Mouse (Mus musculus): Measurements from ENCODE around the gene Catsper4. TPM values are rescaled to one million over a fixed set of nuclear protein-coding genes. Genes with fewer than 3 reads are reported as not detected.
A peak's percentile ranks its signal among the peaks of the same experiment; 100 is the strongest.

Catsper4 gene
- total RNA-seq (2012; rRNA removed) (not detected in 2 replicates), total RNA-seq (2014; rRNA removed) (not detected in 2 replicates), polyA plus RNA-seq (2012; ENCODE audit: insufficient read length, low read depth) (not detected in 2 replicates)

GRCm38 (mm10) chr4:134227194-134227593, at the start of gene Catsper4:
TSS of gene Catsper4 (minus strand) at chr4:134227383.
- no peak within 1 kb of the TSS for H3K27ac ChIP-seq (ENCODE audit: insufficient read depth, low read depth)
- H3K9me3 ChIP-seq (replicated peaks; ENCODE audit: low read length), result peaks cover 3% of the 10 kb centered on the region
- H3K4me3 ChIP-seq (replicated peaks in 1 of 3; ENCODE audit: low read depth in 2 of 3, low read length in 2 of 3, poor library complexity in 1 of 3), result no peak within 1 kb of the TSS
- in situ Hi-C loops (cut with MboI; ENCODE audit: low pct_ligation_motif_present, low pct_unique_long_range_greater_than_20kb, low sequenced_read_pairs), result loop anchor here (5.0 kb wide), 1 partner anchor 40 kb away; the partner anchor contains the start of gene Cep85
- peaks cover 29% of the 10 kb centered on the region for H3K27me3 ChIP-seq (replicated peaks)
- no peaks in the 10 kb centered on the region for H3K79me2 ChIP-seq (replicated peaks; ENCODE audit: control insufficient read depth, extremely low read depth, insufficient read depth, poor library complexity, severe bottlenecking)
- H3K4me1 ChIP-seq (ENCODE audit: control insufficient read depth in 1 of 2, insufficient read depth in 2 of 2), result no peaks in the 10 kb centered on the region; a peak in 1 of 4 replicates
- dilution Hi-C loops (cut with MboI; ENCODE audit: extremely low pct_ligation_motif_present, extremely low pct_unique_long_range_greater_than_20kb, low sequenced_read_pairs), result no loop called here
- H3K36me3 ChIP-seq (replicated peaks in 1 of 2; ENCODE audit: control insufficient read depth in 1 of 2, insufficient read depth in 1 of 2, low read length in 1 of 2), result no peaks in the 10 kb centered on the region
- no peak within 1 kb of the TSS for H3K9ac ChIP-seq (ENCODE audit: insufficient read depth, low read depth)
- DNase-seq (ENCODE audit: extremely low read depth), result no peak
- H3K4me2 ChIP-seq (ENCODE audit: insufficient read depth, low read depth, poor library complexity, severe bottlenecking), result no peak within 1 kb of the TSS
- peak in 1 of 2 experiments; percentile 48; a peak in 2 of 4 replicates for TF ChIP-seq CTCF (conservative IDR thresholded peaks at IDR 0.05 in 1 of 2, IDR thresholded peaks at IDR 0.05 in 1 of 2; ENCODE audit: low read depth in 2 of 2, low read length in 2 of 2)
- TF ChIP-seq IRF4 (IDR thresholded peaks at IDR 0.05; ENCODE audit: low read depth, low read length), result no peak
- no peak for TF ChIP-seq E2F4 (IDR thresholded peaks at IDR 0.05; ENCODE audit: insufficient replicate concordance, low read depth, low read length)
- TF ChIP-seq SMC3 (IDR thresholded peaks at IDR 0.05; ENCODE audit: low read depth, low read length), result peak; percentile 37
- TF ChIP-seq USF1 (IDR thresholded peaks at IDR 0.05; ENCODE audit: low read depth, low read length), result no peak
- no peak for TF ChIP-seq POLR2AphosphoS2 (IDR thresholded peaks at IDR 0.05; ENCODE audit: low read depth, low read length)
- TF ChIP-seq MXI1 (IDR thresholded peaks at IDR 0.05; ENCODE audit: low read depth, low read length), result no peak

GRCm38 (mm10) chr4:134273417-134274345, 46.5 kb upstream of the Catsper4 start:
- H3K9ac ChIP-seq (ENCODE audit: insufficient read depth, low read depth), result peak overlapping the region; percentile 80
- dilution Hi-C loops (cut with MboI; ENCODE audit: extremely low pct_ligation_motif_present, extremely low pct_unique_long_range_greater_than_20kb, low sequenced_read_pairs) (no loop called here), in situ Hi-C loops (cut with MboI; ENCODE audit: low pct_ligation_motif_present, low pct_unique_long_range_greater_than_20kb, low sequenced_read_pairs) (loop anchor here (25.0 kb wide), 1 partner anchor 214 kb away; the partner anchor contains the start of gene Paqr7)
- peaks cover 16 to 27% of the 10 kb centered on the region in 2 experiments for H3K36me3 ChIP-seq (replicated peaks in 1 of 2; ENCODE audit: control insufficient read depth in 1 of 2, insufficient read depth in 1 of 2, low read length in 1 of 2)
- H3K79me2 ChIP-seq (replicated peaks; ENCODE audit: control insufficient read depth, extremely low read depth, insufficient read depth, poor library complexity, severe bottlenecking), result no peaks in the 10 kb centered on the region
- peak; percentile 95 for DNase-seq (ENCODE audit: extremely low read depth)
- peak overlapping the region; percentile 52 for H3K27ac ChIP-seq (ENCODE audit: insufficient read depth, low read depth)
- H3K27me3 ChIP-seq (replicated peaks), result no peaks in the 10 kb centered on the region
- no peaks in the 10 kb centered on the region for H3K9me3 ChIP-seq (replicated peaks; ENCODE audit: low read length)
- H3K4me3 ChIP-seq (replicated peaks in 1 of 3; ENCODE audit: low read depth in 2 of 3, low read length in 2 of 3, poor library complexity in 1 of 3), result peak overlapping the region; percentile 33 to 44 (median 38)
- H3K4me2 ChIP-seq (ENCODE audit: insufficient read depth, low read depth, poor library complexity, severe bottlenecking), result peak overlapping the region; percentile 81
- H3K4me1 ChIP-seq (ENCODE audit: control insufficient read depth in 1 of 2, insufficient read depth in 2 of 2), result peaks cover 3 to 11% of the 10 kb centered on the region in 2 experiments; a peak in 3 of 4 replicates
- TF ChIP-seq SMC3 (IDR thresholded peaks at IDR 0.05; ENCODE audit: low read depth, low read length) (no peak), TBP (conservative IDR thresholded peaks at IDR 0.05; ENCODE audit: low read depth, low read length) (peak; percentile 64; the same call in 1 of the 2 replicates), JUND (conservative IDR thresholded peaks at IDR 0.05; ENCODE audit: low read depth, low read length) (no peak), MEF2A (IDR thresholded peaks at IDR 0.05; ENCODE audit: borderline replicate concordance, low read depth, low read length) (0 out of 2 replicates have a peak, but pooled peaks have one; percentile 18), ZMIZ1 (IDR thresholded peaks at IDR 0.05; ENCODE audit: low read depth, low read length) (0 out of 2 replicates have a peak, but pooled peaks have one; percentile 28), SIN3A (IDR thresholded peaks at IDR 0.05; ENCODE audit: low read length) (peak; percentile 72), NELFE (IDR thresholded peaks at IDR 0.05; ENCODE audit: low read depth, low read length) (peak; percentile 71), RAD21 (IDR thresholded peaks at IDR 0.05; ENCODE audit: low read depth, low read length) (no peak; the same call in 1 of the 2 replicates), MAX (IDR thresholded peaks at IDR 0.05; ENCODE audit: low read length) (0 out of 2 replicates have a peak, but pooled peaks have one; percentile 2), MAFK (IDR thresholded peaks at IDR 0.05; ENCODE audit: insufficient replicate concordance, low read length) (no peak), MAZ (IDR thresholded peaks at IDR 0.05; ENCODE audit: low read depth, low read length) (0 out of 2 replicates have a peak, but pooled peaks have one; percentile 43), E2F4 (IDR thresholded peaks at IDR 0.05; ENCODE audit: insufficient replicate concordance, low read depth, low read length) (no peak), USF2 (conservative IDR thresholded peaks at IDR 0.05; ENCODE audit: low read depth, low read length) (no peak), POLR2AphosphoS2 (IDR thresholded peaks at IDR 0.05; ENCODE audit: low read depth, low read length) (0 out of 2 replicates have a peak, but pooled peaks have one; percentile 71), NRF1 (IDR thresholded peaks at IDR 0.05; ENCODE audit: low read depth, low read length) (no peak), CTCF (conservative IDR thresholded peaks at IDR 0.05 in 1 of 2, IDR thresholded peaks at IDR 0.05 in 1 of 2; ENCODE audit: low read depth in 2 of 2, low read length in 2 of 2) (no peak; a peak in 1 of 4 replicates), ZNF384 (IDR thresholded peaks at IDR 0.05; ENCODE audit: low read depth, low read length) (no peak), RCOR1 (conservative IDR thresholded peaks at IDR 0.05; ENCODE audit: low read depth, low read length) (no peak), CHD1 (IDR thresholded peaks at IDR 0.05; ENCODE audit: low read depth, low read length) (no peak), HCFC1 (IDR thresholded peaks at IDR 0.05; ENCODE audit: low read depth, low read length) (0 out of 2 replicates have a peak, but pooled peaks have one; percentile 58), ETS1 (conservative IDR thresholded peaks at IDR 0.05; ENCODE audit: low read depth, low read length) (no peak), ZC3H11A (IDR thresholded peaks at IDR 0.05; ENCODE audit: low read depth, low read length) (no peak), MXI1 (IDR thresholded peaks at IDR 0.05; ENCODE audit: low read depth, low read length) (no peak), ZKSCAN1 (IDR thresholded peaks at IDR 0.05; ENCODE audit: borderline replicate concordance, low read depth, low read length) (no peak), POLR2A (IDR thresholded peaks at IDR 0.05; ENCODE audit: low read depth, low read length) (peak; percentile 81), EP300 (IDR thresholded peaks at IDR 0.05; ENCODE audit: low read length) (no peak)
